Mouse (Mus musculus): ENCODE results near the gene Herpud2. TPM values are rescaled to one million over a fixed set of nuclear protein-coding genes. Genes with fewer than 3 reads are reported as not detected.
A peak's percentile ranks its signal among the peaks of the same experiment; 100 is the strongest.

Gene Herpud2
- total RNA-seq (2021) (10 to 100 TPM; 34.6 to 38.9 TPM), polyA plus RNA-seq (2012; rRNA removed) (24.9 and 27.1 TPM in 2 replicates)
- long read RNA-seq, transcript Herpud2-201 (8 exons, 2,781 nt) = major isoform, 34 of 45 reads
- long read RNA-seq, partial matches to known transcripts = 2 of 45 reads
- long read RNA-seq, other reads (novel, unspliced or antisense) = 7 of 45 reads

GRCm38 (mm10) chr9:25151611-25152241, at the start of gene Herpud2:
Gene Herpud2, minus strand, starts transcription at chr9:25151820.
- peaks cover 11% of the 10 kb centered on the region for H3K4me1 ChIP-seq (ENCODE audit: control insufficient read depth, insufficient read depth, low read length)
- peaks cover 25% of the 10 kb centered on the region for H3K36me3 ChIP-seq (ENCODE audit: control insufficient read depth, insufficient read depth, low read length)
- H3K4me3 ChIP-seq = peak within 1 kb of the TSS; percentile 78
- TF ChIP-seq CTCF (IDR thresholded peaks at IDR 0.05) (peak; percentile 51), POLR2A (IDR thresholded peaks at IDR 0.05; ENCODE audit: insufficient read depth, low read depth, low read length) (peak; percentile 80), EP300 (IDR thresholded peaks at IDR 0.05; ENCODE audit: insufficient read depth, low read depth, low read length) (peak; percentile 79)
- intact Hi-C loops (cut with DNase I) = loop anchor here (5.0 kb wide), 2 partner anchors 101 to 331 kb away; partner anchors contain the start of genes Eepd1 and Sept7
- H3K79me2 ChIP-seq (replicated peaks; ENCODE audit: control insufficient read depth, insufficient read depth, low read length) = 0 out of 2 replicates have a peak, but pooled peaks cover 1% of the 10 kb centered on the region
- under 1% methylated on average over 48 of the region's 51 CpGs for WGBS
- H3K27me3 ChIP-seq (ENCODE audit: control insufficient read depth, insufficient read depth, low read length) = no peaks in the 10 kb centered on the region
- peak within 1 kb of the TSS; percentile 92 for H3K9ac ChIP-seq (ENCODE audit: low read depth, low read length)
- peak within 1 kb of the TSS; percentile 97 for H3K27ac ChIP-seq
- DNase-seq = peak; percentile 95 to 98

DNA sequence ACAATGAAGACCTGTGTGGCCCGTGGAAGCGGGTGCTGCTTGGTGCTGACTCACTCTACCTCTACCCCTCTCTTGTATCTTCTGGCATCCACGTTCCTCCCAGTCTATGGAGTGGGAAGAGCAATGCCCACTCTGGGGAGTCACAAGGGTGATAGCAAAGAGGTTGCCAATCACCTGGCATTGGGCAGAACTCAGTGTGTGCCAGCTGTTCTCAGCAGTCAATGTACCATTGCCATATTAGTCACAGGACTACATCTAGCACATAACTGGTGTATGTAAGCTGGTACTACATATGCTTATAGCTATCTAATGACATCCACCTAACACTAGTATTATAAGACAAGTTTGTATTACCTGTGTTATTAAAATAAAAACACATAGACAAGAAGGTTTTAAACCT, 49.4 kb upstream of the Herpud2 start:
- no peak overlapping the region for H3K4me3 ChIP-seq
- H3K79me2 ChIP-seq (replicated peaks; ENCODE audit: control insufficient read depth, insufficient read depth, low read length) = no peaks in the 10 kb centered on the region
- TF ChIP-seq CTCF (IDR thresholded peaks at IDR 0.05) (no peak), EP300 (IDR thresholded peaks at IDR 0.05; ENCODE audit: insufficient read depth, low read depth, low read length) (no peak), POLR2A (IDR thresholded peaks at IDR 0.05; ENCODE audit: insufficient read depth, low read depth, low read length) (no peak)
- 71% methylated on average over 3 of the region's 3 CpGs for WGBS
- H3K27me3 ChIP-seq (ENCODE audit: control insufficient read depth, insufficient read depth, low read length) = no peaks in the 10 kb centered on the region
- no peak for DNase-seq
- intact Hi-C loops (cut with DNase I) = no loop called here
- peaks cover 4% of the 10 kb centered on the region; the same call in 1 of the 2 replicates for H3K4me1 ChIP-seq (ENCODE audit: control insufficient read depth, insufficient read depth, low read length)
- peaks cover 2% of the 10 kb centered on the region for H3K36me3 ChIP-seq (ENCODE audit: control insufficient read depth, insufficient read depth, low read length)
- peak overlapping the region; percentile 74 for H3K27ac ChIP-seq
- H3K9ac ChIP-seq (ENCODE audit: low read depth, low read length) = no peak overlapping the region

DNA sequence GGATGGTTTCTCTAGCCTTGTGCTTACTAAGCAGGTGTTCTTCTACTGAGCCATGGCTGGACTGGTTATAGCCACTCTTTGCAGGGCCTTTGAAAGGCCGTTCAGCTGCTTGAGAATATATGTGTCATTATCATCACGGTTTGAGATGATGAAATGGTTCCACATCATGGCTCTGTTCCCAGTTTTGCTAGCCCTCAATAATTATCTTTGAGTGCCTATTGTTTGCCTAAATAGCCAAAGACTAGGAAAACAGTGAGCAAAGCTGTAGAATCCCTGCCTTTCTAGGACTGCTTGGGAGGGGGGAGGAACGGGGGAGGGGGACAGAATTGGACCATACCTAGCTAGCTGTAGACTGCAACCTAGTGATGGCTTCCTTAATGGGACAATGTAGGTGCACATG, 48.5 kb upstream of the Herpud2 start:
- intact Hi-C loops (cut with DNase I) = no loop called here
- DNase-seq = no peak
- Histone ChIP-seq H3K36me3 (ENCODE audit: control insufficient read depth, insufficient read depth, low read length) (peaks cover 2% of the 10 kb centered on the region), H3K9ac (ENCODE audit: low read depth, low read length) (no peak overlapping the region), H3K27ac (no peak overlapping the region), H3K4me3 (no peak overlapping the region), H3K27me3 (ENCODE audit: control insufficient read depth, insufficient read depth, low read length) (no peaks in the 10 kb centered on the region), H3K4me1 (ENCODE audit: control insufficient read depth, insufficient read depth, low read length) (peaks cover 4% of the 10 kb centered on the region; the same call in 1 of the 2 replicates), H3K79me2 (replicated peaks; ENCODE audit: control insufficient read depth, insufficient read depth, low read length) (no peaks in the 10 kb centered on the region)
- 50% methylated on average over 3 of the region's 3 CpGs for WGBS
- no peak for TF ChIP-seq EP300 (IDR thresholded peaks at IDR 0.05; ENCODE audit: insufficient read depth, low read depth, low read length)

GRCm38 (mm10) chr9:25196746-25197145, 45.1 kb upstream of the Herpud2 start:
- no peak for DNase-seq
- Histone ChIP-seq H3K36me3 (ENCODE audit: control insufficient read depth, insufficient read depth, low read length) (no peaks in the 10 kb centered on the region), H3K4me1 (ENCODE audit: control insufficient read depth, insufficient read depth, low read length) (peaks cover 3% of the 10 kb centered on the region; the same call in 1 of the 2 replicates), H3K4me3 (no peak overlapping the region), H3K79me2 (replicated peaks; ENCODE audit: control insufficient read depth, insufficient read depth, low read length) (no peaks in the 10 kb centered on the region), H3K27ac (no peak overlapping the region), H3K27me3 (ENCODE audit: control insufficient read depth, insufficient read depth, low read length) (no peaks in the 10 kb centered on the region), H3K9ac (ENCODE audit: low read depth, low read length) (no peak overlapping the region)
- intact Hi-C loops (cut with DNase I) = no loop called here
- TF ChIP-seq POLR2A (IDR thresholded peaks at IDR 0.05; ENCODE audit: insufficient read depth, low read depth, low read length) (no peak), EP300 (IDR thresholded peaks at IDR 0.05; ENCODE audit: insufficient read depth, low read depth, low read length) (no peak), CTCF (IDR thresholded peaks at IDR 0.05) (no peak)
- 63% methylated on average over 5 of the region's 5 CpGs for WGBS

- DNase-seq = no peak
- intact Hi-C loops (cut with DNase I) = no loop called here
- WGBS = 66% methylated on average over 2 of the region's 2 CpGs
- H3K36me3 ChIP-seq (ENCODE audit: control insufficient read depth, insufficient read depth, low read length) = no peaks in the 10 kb centered on the region
- no peak overlapping the region for H3K4me3 ChIP-seq
- H3K27ac ChIP-seq = no peak overlapping the region
- H3K79me2 ChIP-seq (replicated peaks; ENCODE audit: control insufficient read depth, insufficient read depth, low read length) = no peaks in the 10 kb centered on the region
- H3K9ac ChIP-seq (ENCODE audit: low read depth, low read length) = no peak overlapping the region
- H3K4me1 ChIP-seq (ENCODE audit: control insufficient read depth, insufficient read depth, low read length) = no peaks in the 10 kb centered on the region
- H3K27me3 ChIP-seq (ENCODE audit: control insufficient read depth, insufficient read depth, low read length) = no peaks in the 10 kb centered on the region
- no peak for TF ChIP-seq POLR2A (IDR thresholded peaks at IDR 0.05; ENCODE audit: insufficient read depth, low read depth, low read length)
- no peak for TF ChIP-seq CTCF (IDR thresholded peaks at IDR 0.05)
- TF ChIP-seq EP300 (IDR thresholded peaks at IDR 0.05; ENCODE audit: insufficient read depth, low read depth, low read length) = no peak
These were observed 40.0 kb upstream of the Herpud2 start for GRCm38 (mm10) chr9:25191612-25192011.

DNA sequence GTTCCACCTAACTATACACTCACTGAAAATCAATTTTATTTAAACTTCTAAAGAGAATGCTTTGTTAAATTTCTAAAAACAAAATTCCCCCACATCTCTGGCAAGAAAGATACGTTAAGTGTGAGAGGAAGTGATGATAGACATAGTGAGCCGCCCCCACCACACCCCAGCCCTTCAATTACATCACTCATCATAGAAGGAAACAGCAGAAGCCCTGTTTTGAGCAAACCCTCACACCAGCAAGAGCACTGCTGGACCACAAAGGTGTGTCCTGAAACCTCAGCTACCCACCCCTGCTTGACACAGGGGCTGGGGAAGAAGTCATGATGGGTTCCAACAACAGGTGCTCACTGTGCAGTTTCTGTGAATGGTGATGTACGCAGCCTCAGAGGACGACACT, 34.9 kb upstream of the Herpud2 start:
- Histone ChIP-seq H3K4me1 (ENCODE audit: control insufficient read depth, insufficient read depth, low read length) (no peaks in the 10 kb centered on the region), H3K79me2 (replicated peaks; ENCODE audit: control insufficient read depth, insufficient read depth, low read length) (no peaks in the 10 kb centered on the region), H3K27me3 (ENCODE audit: control insufficient read depth, insufficient read depth, low read length) (no peaks in the 10 kb centered on the region), H3K4me3 (no peak overlapping the region), H3K27ac (no peak overlapping the region), H3K9ac (ENCODE audit: low read depth, low read length) (no peak overlapping the region), H3K36me3 (ENCODE audit: control insufficient read depth, insufficient read depth, low read length) (no peaks in the 10 kb centered on the region)
- 67% methylated on average over 4 of the region's 4 CpGs for WGBS
- intact Hi-C loops (cut with DNase I) = no loop called here
- no peak for TF ChIP-seq CTCF (IDR thresholded peaks at IDR 0.05)
- no peak for TF ChIP-seq EP300 (IDR thresholded peaks at IDR 0.05; ENCODE audit: insufficient read depth, low read depth, low read length)
- no peak for TF ChIP-seq POLR2A (IDR thresholded peaks at IDR 0.05; ENCODE audit: insufficient read depth, low read depth, low read length)
- DNase-seq = no peak
